Mouse (Mus musculus) adrenal gland, adult 8-10 months (tissue): ENCODE measurements around the gene Folr2. TPM values are rescaled to one million over a fixed set of nuclear protein-coding genes. Genes with fewer than 3 reads are reported as not detected.

Experiments used
- DNase-seq: peaks from one replicate; pipeline ENCODE4 v3.0.0; 2022
- microRNA-seq, 2 experiments: library from miRNA; unstranded; fragments of <30 nt; microRNA quantifications; one replicate each; pipeline ENCODE4 v1.2.0; 2022
- total RNA-seq, 4 experiments: library from RNA; stranded (reverse); gene quantifications; 2 replicates each; pipeline ENCODE4 v1.2.4; 2022

Folr2 gene
- total RNA-seq, 4 experiments from 2014 or later, result 1.2 to 4.7 (median 2.8) TPM

DNA sequence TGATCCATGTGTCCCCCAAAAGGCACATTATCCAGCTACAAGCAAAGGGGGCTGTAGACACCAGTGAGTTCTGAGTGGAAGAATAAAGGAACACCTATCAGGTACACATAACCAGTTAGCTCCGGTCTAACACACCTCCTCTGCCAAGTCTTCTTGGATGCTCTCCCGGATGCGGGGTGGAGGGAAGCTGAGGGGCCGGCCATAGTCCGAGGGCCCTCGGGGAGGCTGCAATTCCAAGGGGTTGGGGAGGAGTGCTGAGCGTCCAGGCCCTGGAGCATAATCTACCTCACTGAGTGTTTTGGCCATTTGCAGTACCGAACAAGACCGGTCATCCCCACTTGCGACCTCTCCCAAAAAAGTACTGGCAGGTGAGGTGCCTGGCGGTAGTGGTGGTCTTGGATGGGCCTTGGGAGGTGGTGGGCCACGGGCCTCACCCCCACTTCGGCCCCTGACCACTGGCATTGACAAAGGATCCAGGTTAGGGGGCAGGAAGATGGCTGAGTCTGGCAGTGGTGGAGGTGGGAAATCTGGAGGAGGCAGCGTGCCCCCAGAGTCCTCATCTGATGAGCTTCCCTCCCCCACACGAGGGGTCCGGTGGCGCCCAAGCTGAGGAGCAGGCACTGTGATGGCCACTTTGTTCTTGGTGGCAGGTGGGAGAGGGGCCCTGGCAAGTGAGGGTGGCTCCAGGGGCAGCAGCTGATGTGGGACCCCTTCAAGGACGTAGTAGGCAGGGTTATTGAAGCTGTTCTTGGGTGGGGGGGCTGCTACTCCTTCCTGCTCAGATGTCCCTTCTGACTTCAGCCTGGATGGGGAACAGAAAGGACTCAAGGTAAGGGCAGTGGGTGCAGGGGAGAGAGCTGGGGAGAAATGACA is 33.0 kb downstream of the Folr2 start:
- no peak for DNase-seq

DNA sequence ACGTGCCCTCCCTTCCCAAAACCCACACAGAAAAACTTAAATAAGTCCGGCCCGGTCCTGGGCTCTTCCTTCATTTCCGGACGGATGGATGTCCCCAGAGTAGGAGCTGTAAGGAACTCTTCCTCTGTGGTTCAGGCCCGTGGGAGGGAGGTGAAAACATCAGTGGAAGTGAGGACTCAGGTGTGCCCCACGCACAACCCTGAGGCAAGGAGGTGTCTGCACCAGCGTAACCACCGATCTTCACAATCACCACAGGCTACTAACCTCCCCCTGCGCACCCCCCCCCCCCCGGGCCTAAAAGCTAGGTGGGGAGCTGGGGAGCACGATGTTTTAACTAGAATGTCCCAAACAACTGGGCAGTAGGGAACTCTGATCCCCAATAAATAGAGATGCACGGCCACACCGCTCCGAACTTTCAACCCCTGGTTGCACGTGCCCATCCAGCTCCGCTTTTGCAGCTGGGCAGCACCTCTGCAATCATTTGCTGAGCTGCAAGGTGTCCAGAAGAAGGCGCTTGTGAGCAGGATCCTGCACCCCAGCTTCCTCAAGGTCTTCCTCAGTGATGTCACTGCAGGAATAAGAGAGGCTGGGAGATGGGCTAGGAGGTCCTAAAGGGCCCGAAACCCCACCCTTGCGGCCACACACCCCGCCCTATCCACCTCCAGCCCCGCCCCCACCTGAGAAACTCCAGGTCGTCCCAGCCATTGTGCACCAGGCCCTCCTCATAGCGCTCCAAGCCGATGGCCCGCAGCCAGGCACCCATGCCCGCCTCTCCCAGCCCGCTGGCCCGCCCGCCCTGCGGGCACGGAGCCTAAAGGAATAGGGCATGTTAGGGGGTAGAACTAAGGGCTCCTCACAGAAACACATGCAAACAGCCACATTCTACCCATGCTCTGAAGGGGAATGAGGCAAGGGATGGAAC is 33.9 kb downstream of the Folr2 start:
- peak; percentile 52 for DNase-seq

DNA sequence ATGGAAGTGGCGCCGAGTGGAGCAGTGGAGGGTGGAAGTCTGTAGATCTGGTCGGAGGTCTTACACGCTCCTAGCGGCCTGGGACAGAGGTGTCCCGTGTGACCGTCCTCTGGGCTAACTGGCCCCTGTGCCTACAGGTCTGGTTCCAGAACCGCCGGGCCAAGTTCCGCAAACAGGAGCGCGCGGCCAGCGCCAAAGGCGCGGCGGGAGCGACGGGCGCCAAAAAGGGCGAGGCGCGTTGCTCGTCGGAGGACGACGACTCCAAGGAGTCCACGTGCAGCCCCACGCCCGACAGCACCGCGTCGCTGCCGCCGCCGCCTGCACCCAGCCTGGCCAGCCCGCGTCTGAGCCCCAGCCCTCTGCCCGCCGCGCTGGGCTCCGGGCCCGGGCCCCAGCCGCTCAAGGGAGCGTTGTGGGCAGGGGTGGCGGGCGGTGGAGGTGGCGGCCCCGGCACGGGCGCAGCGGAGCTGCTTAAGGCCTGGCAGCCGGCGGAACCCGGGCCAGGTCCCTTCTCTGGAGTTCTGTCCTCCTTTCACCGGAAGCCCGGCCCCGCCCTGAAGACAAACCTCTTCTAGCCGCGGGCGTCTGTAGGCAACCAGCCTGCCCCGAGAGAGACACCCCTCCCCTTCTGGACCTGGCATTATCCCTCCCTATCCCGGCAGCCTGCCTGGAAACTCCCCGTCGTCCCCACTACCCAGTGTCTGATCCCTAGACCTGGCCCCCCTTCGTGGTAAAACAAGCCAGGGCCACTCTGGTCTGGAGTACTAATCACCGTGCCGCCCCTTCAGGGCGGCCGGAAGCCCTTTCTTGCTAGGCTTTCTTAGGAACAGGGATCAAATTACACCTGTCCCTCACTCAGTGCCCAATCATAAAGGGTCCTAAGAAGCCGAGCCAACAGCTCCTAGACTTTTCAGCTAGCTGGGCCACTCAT is 35.2 kb downstream of the Folr2 start:
- peak; percentile 43 for DNase-seq

DNA sequence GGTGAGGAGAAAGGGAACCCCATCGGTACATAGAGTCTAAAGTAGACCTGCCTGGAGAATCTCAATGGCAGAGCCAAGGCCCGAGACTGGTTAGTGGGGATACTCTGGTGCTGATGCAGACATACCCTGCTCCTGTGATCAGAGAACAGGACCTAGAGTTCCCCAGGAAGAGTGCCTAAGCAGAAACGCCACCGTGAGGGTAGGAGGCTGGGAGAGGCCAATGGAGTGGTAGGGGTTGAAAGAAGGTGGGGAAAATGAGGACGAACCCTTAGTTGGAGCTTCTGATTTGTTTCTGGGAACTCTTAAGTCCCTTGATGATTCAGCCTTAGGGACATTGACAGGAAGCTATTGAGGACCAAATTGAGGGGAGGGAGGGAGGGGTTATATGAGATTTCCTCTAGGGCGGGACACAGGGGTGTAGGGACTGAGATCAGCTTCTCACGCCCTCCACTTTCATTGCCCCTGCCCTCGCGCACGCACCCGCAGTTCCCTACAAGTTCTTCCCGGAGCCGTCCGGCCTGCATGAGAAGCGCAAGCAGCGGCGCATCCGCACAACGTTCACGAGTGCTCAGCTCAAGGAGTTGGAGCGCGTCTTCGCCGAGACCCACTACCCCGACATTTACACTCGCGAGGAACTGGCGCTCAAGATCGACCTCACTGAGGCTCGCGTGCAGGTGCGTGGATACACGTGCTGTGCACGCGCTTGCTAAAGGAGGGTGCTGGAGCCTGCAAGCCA is 36.5 kb downstream of the Folr2 start:
- no peak for DNase-seq

DNA sequence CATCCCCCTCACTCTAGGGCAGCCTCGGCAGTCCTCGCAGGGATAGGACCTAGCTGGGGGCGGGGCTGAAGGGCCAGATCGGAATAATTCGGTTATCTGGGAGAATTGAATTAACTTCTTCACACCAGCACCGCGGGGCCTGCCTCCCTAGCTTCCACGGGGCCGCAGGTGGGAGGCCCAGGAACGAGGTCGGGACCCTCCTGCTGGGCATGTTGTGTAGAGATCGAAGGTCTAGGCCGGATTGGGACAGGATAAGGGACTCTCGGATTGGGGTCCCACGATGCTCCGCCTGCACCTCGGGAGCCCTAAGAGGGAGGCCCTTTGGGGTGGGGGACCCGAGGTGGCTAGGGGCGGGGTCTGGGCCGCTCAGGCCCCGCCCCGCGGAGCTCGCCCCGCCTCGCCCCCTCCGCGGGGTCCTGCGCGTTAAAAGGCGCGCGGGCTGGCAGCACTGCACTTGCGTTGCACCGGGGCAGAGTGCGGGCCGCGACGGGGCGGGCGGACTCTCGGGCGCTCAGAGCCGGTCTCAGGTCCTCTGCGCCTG is 39.1 kb downstream of the Folr2 start, which contains the start of gene Phox2a:
Gene Phox2a, plus strand, starts transcription at position 453 of the 541 bp plus-strand sequence.
- DNase-seq, result no peak

Small RNA genes within 50 kb of the gene (microRNA-seq; reads per million reads assigned to microRNA genes)
- 0 reads per million in 2 experiments for gene Gm22655

Other genes with a start within 250 kb of the Folr2 start
- gene Clpb, start 193.6 kb downstream of the Folr2 start, total RNA-seq, result 10 to 100 TPM; 67.7 to 90.7 (median 77.9) TPM
- gene Phox2a, start 38.9 kb downstream of the Folr2 start, total RNA-seq, result 10 to 100 TPM; 26.7 to 57.2 (median 44.6) TPM
- 100 to 1,000 TPM in 2 of 4 experiments, 10 to 100 TPM in 2; 76.9 to 104 (median 101) TPM for gene Inppl1, start 19.0 kb downstream of the Folr2 start, total RNA-seq
- 10 to 100 TPM; 29.6 to 34.8 (median 30.7) TPM for gene Anapc15, start 6.5 kb upstream of the Folr2 start, total RNA-seq
- gene Folr1, start 13.6 kb upstream of the Folr2 start, total RNA-seq, result 1 to 10 TPM in 2 of 4 experiments, not detected in 2; 4.0 to 5.9 TPM
- gene Lamtor1, start 48.7 kb upstream of the Folr2 start, total RNA-seq, result 100 to 1,000 TPM in 3 of 4 experiments, 10 to 100 TPM in 1; 92.8 to 107 (median 104) TPM
- not detected for gene Tomt, start 49.2 kb upstream of the Folr2 start, total RNA-seq
- 10 to 100 TPM; 11.3 to 19.1 (median 16.7) TPM for gene Lrrc51, start 76.7 kb upstream of the Folr2 start, total RNA-seq
- gene Numa1, start 76.9 kb upstream of the Folr2 start, total RNA-seq, result 100 to 1,000 TPM; 191 to 248 (median 221) TPM
- 10 to 100 TPM in 2 of 4 experiments, 1 to 10 TPM in 2; 8.1 to 12.5 (median 10.1) TPM for gene Il18bp, start 161.5 kb upstream of the Folr2 start, total RNA-seq
- 10 to 100 TPM; 34.1 to 56.0 (median 38.4) TPM for gene Rnf121, start 208.3 kb upstream of the Folr2 start, total RNA-seq
- gene Xndc1, start 208.3 kb upstream of the Folr2 start, total RNA-seq, result 10 to 100 TPM; 12.4 to 23.7 (median 18.7) TPM
- gene Xntrpc, start 208.5 kb upstream of the Folr2 start, total RNA-seq, result 1 to 10 TPM; 1.1 to 3.5 (median 1.5) TPM
- under 1 TPM in 1 of 4 experiments, not detected in 3; 0.22 TPM for gene Trpc2, start 225.9 kb upstream of the Folr2 start, total RNA-seq
- not detected for gene Art1, start 244.5 kb upstream of the Folr2 start, total RNA-seq